Mouse (Mus musculus) monocyte, adult 5-6 weeks (primary cell): ENCODE measurements around the gene Hhipl2. TPM values are rescaled to one million over a fixed set of nuclear protein-coding genes. Genes with fewer than 3 reads are reported as not detected.
"Not testable (repeated sequence)": the region's sequence is repeated elsewhere in the genome, so short reads cannot be mapped to it uniquely, and the experiment has no call there.

Experiments
- ATAC-seq: fragments of 153-309, 156-312 bp; replicated peaks from 2 replicates; pipeline ENCODE4 v1.8.0; 2017; ENCODE audit warnings: mild to moderate bottlenecking; ENCODE audit not compliant: low TSS enrichment, insufficient number of reproducible peaks, severe bottlenecking, poor library complexity, low FRiP score
- total RNA-seq: library from RNA; stranded (forward); fragments of 200-1000, 200-491, 200-594 nt; gene quantifications from 3 replicates; pipeline ENCODE4 v1.2.3, GENCODE M21; 2017

Hhipl2 gene
- 0.43 TPM in 1 of 3 replicates, not detected in the others for total RNA-seq

DNA sequence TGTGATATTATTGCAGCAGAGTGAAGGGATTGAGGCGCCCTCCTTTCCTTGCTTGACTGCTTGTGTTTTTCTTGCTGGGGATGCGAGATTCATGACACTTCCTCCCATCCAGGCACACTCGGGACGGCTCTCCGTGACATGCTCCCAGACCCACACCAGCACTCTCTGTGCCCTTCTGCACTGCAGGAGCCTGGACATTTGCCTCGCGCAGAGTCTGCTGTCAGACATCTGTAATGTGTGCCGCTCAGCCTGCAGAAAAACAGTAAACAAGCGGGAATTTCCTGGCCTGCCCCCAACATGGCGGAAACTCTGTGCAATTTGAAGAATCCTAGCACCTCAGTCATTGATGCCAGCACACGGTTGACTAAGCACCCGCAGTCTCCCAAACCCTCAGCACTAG lies at the start of gene Hhipl2:
Gene Hhipl2 (plus strand): TSS at position 343 of the 400 bp plus-strand sequence.
- ATAC-seq: no peak

DNA sequence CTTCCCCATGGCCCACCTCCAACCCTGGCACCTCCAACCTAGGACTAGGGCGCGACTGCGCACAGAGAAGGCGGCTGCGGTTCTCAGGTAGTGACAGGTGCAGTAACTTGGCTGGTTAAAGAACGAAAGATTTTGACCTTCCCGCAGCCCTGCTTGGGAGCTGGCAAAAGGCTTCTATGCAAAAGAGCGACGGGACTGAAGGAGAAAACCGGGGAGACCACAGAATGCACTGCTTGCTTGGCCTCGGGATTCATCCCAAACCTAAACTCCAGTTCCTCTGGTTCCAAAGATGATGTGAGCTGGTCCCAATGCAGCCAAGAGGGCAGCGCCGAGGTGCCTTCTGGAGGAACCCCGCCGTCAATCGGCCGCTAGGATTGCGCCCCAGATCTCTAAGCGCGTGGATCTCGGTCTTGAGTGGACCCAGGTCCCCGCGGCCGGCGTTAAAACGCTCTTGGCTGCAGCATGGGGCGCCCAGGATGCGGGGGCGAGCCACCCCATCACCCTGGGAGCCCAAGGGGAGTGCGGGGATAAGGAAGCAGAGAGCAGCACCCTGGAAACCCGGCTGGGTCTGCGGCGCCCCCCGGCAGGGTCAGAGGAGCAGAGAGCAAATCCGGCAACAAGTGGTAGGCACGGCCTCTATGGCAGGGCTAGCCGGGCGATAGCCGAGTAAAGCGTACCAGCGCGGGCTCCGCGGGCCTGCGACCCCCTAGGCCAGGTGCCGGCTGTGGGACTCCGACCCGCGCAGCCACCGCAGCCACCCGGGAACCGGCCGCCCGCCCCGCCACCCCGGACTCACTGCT lies 49.2 kb upstream of the Hhipl2 start:
- ATAC-seq: no peak; the same call in 1 of the 2 replicates

DNA sequence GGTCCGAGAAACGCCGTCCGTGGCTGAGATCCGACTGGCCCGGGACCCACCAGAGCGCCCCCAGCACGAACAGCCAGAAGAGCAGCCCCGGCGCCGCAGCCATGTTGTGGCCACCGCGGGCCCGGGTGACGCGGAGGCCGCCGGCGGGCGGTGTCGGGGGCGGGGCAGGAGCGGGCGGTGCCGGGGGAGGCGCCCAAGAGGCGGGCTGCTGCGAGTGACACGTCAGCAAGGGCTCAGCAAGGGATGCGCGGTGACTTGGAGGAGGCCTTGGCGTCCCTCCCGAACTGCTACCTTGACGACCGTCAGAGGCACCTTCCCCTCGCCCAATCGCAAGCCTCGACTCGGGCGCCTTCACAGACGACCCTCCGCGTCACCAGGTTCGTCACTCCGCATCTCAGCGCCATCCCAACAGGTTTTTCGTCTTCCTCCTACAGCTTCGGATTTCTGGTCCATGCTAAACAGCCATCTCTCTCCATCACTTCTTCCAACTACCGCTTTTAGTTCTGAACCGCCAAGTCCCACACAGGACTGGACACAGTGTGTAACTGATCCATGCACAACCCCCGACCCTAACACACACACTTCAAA lies 48.5 kb upstream of the Hhipl2 start, which contains the start of gene Mia3:
Gene Mia3 (minus strand): TSS at position 127 of the 588 bp plus-strand sequence.
- ATAC-seq: peak; percentile 97

DNA sequence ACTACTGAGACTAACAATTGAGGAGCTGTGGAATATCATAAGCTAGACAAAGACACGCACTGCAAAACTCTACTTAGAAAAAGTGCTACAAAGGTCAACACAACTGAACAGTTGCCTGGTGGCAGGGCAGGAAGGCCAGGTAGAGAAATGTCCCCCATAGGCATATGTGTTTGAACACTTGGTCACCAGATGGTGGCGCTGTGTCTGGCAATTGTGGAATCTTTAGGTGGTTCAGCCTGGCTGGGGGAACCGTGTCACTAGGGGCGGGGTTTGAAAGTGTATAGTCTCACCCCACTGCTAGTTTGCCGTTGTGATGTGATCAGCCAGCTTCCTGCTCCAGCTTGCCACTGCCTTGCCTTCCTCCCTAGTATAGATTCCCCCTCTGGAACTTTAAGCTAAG lies 43.3 kb upstream of the Hhipl2 start:
- no peak for ATAC-seq

DNA sequence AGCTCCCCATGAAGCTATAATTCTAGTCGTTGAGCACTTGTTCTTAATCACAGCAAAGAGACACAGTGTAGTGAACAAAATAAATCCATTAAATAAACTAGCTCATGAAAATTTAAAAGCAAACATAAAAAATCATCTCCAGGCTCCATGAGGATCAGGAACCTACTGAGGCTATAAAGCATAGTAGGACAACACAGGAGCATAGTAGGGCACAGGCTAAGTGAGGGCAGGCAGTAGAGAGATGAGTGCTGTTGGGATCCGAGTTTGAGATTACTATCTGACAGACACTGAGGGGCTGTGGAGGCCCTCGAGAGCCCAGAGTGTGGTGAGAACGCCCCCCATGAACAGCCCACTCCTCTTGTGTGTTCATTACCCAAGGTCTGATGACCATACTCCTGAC lies 41.0 kb upstream of the Hhipl2 start:
- ATAC-seq: no peak

DNA sequence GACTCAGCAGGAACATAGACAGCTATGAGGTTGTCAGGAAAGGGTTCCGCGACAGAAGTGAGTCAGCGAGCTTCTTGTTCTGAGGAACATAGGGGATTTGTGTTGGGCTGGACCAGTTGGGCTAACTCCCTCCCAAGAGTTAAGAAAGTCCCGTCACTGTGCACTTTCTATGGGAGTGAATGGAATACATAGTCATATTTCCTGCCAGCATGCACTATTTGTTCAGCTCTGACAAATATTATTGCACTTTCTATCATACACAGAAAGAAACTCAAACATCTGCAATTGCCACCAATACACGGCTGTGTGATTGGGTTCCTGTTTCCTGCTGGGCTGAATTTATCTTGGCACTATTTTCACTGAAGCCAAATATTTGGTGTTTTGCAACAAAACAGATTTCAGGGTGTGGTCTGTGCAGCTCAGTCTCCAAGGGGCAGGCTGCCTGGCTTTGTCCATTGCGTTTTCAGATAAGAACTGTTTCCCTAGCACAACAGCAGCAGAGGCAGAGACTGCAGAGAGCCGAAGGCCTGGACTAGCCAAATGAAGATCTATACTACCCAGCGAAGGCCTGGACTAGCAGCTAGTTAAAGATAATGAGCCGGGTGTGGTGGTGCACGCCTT lies 39.6 kb upstream of the Hhipl2 start:
- ATAC-seq: no peak

DNA sequence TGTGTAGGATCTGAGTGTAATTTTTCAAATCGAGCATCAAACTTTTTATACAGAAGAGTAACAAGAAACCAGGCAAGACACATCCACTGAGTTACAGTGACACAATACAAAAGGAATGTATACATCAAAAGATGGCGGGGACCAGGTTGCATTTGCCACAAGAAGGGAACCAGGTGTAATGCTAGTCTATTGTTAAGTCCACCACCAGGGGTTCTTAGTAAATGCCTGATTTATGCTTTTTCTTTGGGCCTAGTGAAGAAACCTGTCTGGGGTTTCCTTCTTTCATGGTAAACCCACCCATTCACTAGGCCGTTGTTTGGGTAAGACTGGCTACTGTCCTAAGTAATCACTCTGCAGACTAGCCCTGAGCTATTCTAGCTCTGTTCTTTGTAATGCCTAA lies 38.6 kb upstream of the Hhipl2 start:
- not testable (repeated sequence) for ATAC-seq

- no peak for ATAC-seq
Measured at GRCm38 (mm10) chr1:183381816-183382215, 36.2 kb upstream of the Hhipl2 start.

GRCm38 (mm10) chr1:183382621-183383020 lies 35.4 kb upstream of the Hhipl2 start:
- ATAC-seq: no peak

GRCm38 (mm10) chr1:183387421-183387820 lies 30.6 kb upstream of the Hhipl2 start:
- ATAC-seq: not testable (repeated sequence)

GRCm38 (mm10) chr1:183388426-183389406 lies 29.3 kb upstream of the Hhipl2 start, which contains the start of gene Taf1a:
Gene Taf1a, plus strand, starts transcription at chr1:183388981.
- peak; percentile 97 for ATAC-seq

- no peak for ATAC-seq
Measured at GRCm38 (mm10) chr1:183403396-183403795, 14.6 kb upstream of the Hhipl2 start.

- ATAC-seq: no peak
Measured at GRCm38 (mm10) chr1:183414081-183414727, 3.8 kb upstream of the Hhipl2 start.

GRCm38 (mm10) chr1:183419741-183420140 lies 1.7 kb downstream of the Hhipl2 start:
- no peak for ATAC-seq

- no peak for ATAC-seq
Measured at GRCm38 (mm10) chr1:183420296-183420695, 2.3 kb downstream of the Hhipl2 start.

DNA sequence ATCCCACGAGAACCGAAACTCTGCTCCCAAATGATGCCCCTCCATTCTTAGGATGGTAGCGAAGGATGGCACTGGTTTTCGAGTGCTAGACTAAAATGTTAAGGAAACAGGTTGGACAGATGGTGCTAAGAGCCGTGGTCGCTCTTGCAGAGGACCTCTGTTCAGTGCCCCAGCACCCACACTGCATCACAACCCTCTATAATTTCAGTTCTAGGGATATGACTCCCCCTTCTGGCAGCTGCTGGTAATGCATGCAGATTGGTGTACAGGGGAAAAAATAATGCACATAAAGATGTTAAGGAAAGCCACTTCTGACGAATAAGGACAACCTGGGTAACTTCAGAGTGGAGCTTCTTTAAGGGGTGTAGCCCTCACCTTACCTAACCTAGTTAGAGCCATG lies 6.1 kb downstream of the Hhipl2 start:
- ATAC-seq: no peak

DNA sequence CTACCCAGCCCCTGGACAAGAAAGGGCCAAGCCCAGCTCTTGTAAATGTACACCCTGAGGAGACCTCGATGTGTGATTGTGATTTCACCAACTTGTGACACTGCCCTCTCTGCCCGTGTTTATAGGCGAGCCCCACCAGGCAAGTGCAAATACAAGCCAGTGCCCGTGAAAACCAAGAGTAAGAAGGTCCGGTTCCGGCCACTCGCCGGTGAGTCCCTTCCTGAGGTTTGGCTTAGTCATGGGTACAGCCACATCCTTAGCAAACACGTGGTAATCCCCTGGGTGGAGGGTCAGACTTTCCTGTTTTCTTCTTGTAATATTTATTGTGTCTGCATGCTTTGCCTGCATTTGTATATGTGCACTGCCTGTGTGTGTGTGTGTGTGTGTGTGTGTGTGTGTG lies 16.9 kb downstream of the Hhipl2 start:
- no peak for ATAC-seq

DNA sequence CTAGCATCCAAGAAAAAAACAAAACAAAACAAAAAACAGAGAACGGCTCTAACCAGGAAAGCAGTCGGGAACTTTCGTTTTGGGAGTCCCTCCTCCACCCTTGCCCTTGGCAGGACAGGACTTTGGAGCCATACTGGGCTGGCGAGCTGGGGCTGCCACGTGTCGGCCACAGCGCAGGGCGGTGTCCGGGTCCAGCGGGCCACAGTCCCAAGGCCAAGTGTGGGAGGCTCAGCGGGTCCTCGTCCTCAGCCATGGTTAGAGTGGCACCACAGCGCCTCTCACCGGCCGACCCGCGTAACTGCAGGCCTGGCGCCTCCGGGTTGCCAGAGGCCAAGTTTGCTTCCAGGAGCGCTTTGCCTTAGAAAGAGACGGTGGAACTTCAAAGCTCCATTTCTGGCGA lies 21.0 kb downstream of the Hhipl2 start:
- ATAC-seq: no peak
